ENCODE assay signal across 8 mouse cellular contexts in the genomic region with DNA sequence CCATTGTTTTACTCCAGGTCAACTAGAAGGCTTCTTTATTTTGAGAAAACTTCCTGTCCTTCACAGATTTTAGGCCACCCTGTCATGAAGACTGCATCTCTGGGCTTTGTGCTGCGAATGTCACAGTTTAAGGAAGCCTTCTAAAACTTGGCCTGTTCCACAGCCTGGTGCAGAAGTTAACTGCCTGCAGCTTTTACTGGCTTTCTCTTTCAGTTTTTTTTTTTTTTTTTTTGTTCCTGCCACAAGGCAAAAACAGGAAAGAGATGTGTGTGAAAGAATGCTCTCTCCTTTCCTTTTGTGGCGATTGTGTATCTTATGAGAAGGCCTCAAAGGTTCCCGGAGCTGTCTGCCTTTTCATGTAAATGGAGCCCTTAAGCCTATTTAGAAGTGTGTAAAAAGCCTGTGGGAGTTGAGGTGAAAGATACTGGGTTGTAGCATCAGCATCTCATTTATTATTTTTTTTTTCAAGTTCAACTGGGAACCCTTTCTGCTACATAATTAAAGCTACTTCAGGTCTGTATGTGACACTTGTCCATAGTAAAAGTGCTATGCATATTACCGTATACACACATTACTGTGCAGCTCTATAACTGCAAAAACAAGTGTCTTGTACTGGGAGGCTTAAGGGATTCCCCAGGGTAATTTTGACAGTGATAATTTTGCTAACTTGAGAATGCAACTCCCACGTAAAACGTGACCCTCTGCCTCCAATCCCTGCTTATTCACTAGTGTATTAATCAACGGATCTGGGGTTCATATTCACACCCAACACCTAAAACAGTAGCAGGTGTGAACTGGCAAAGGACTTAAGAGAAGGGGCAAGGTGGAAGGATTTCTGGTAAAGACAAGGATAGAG.
DNase-seq lines count a peak whose midpoint lies in the region; ATAC-seq and TF ChIP-seq lines count a peak whose summit lies in the region.

No protein-coding gene starts in this region.

- no peak overlapping the region for H3K9ac ChIP-seq in heart, embryonic 15.5 days
- no peak overlapping the region for H3K9ac ChIP-seq in lung, postnatal 0 days (replicated peaks; ENCODE audit: low read depth)

- H3K27me3 ChIP-seq in heart, embryonic 15.5 days, result no peaks in the 10 kb centered on the region
- H3K27me3 ChIP-seq in lung, postnatal 0 days (replicated peaks; ENCODE audit: insufficient read depth, low read length), result no peaks in the 10 kb centered on the region

- H3K36me3 ChIP-seq in heart, embryonic 15.5 days, result no peaks in the 10 kb centered on the region
- no peaks in the 10 kb centered on the region for H3K36me3 ChIP-seq in lung, postnatal 0 days (ENCODE audit: insufficient read depth, low read length)

- no peaks in the 10 kb centered on the region for H3K9me3 ChIP-seq in heart, embryonic 15.5 days (replicated peaks)
- H3K9me3 ChIP-seq in lung, postnatal 0 days (ENCODE audit: low read length), result no peaks in the 10 kb centered on the region

- H3K27ac ChIP-seq in heart, embryonic 15.5 days, result peak overlapping the region; percentile 50
- no peak overlapping the region for H3K27ac ChIP-seq in lung, postnatal 0 days (ENCODE audit: low read length)

- 0 out of 2 replicates have a peak, but pooled peaks have one; percentile 43 for ATAC-seq in heart, embryonic 15.5 days (replicated peaks; ENCODE audit: insufficient number of reproducible peaks, insufficient read depth, low FRiP score, low read depth)
- ATAC-seq in lung, postnatal 0 days, result peak; percentile 37; the same call in 1 of the 2 replicates

- peaks cover 9% of the 10 kb centered on the region for H3K4me1 ChIP-seq in heart, embryonic 15.5 days (replicated peaks)
- H3K4me1 ChIP-seq in lung, postnatal 0 days (ENCODE audit: insufficient read depth, low read depth, low read length), result 0 out of 2 replicates have a peak, but pooled peaks cover 3% of the 10 kb centered on the region

- H3K4me2 ChIP-seq in heart, embryonic 15.5 days, result no peak overlapping the region
- no peak overlapping the region for H3K4me2 ChIP-seq in lung, postnatal 0 days (replicated peaks; ENCODE audit: low read depth, low read length)

- H3K4me3 ChIP-seq in heart, embryonic 15.5 days, result no peak overlapping the region
- no peak overlapping the region for H3K4me3 ChIP-seq in lung, postnatal 0 days (ENCODE audit: low read depth, low read length)

- TF ChIP-seq EP300 in lung, postnatal 0 days (IDR thresholded peaks at IDR 0.05), result peak; percentile 46

- intact Hi-C loops in gastrocnemius, postnatal 36 days (cut with DNase I), result no loop called here

- no peak for TF ChIP-seq CTCF in lung, postnatal 0 days (IDR thresholded peaks at IDR 0.05)

- WGBS in heart, embryonic 15.5 days, result 52% methylated on average over 7 of the region's 7 CpGs
- WGBS in lung, postnatal 0 days, result 47% methylated on average over 7 of the region's 7 CpGs

- DNase-seq in kidney, adult 9 months, result peak; percentile 49
- DNase-seq in kidney, adult 11 months, result no peak
- DNase-seq in R1 (ENCODE audit: low read depth, low spot score), result peak; percentile 71
- peak; percentile 51 for DNase-seq in lung, postnatal 0 days (ENCODE audit: low spot score)
- no peak for DNase-seq in right cerebral cortex, postnatal 10 days (ENCODE audit: low spot score in 2 of 2)
- DNase-seq in layer of hippocampus, postnatal 10 days (ENCODE audit: low spot score in 2 of 2), result no peak
- no peak for DNase-seq in gastrocnemius, postnatal 36 days

Comparison
In these comparisons a context has a peak if more than half of its experiments do, and no peak if none do; other contexts are left out.
1. DNase-seq: peak in kidney, adult 9 months (single experiment), R1 (single experiment) and lung, postnatal 0 days (single experiment); none in kidney, adult 11 months (single experiment), right cerebral cortex, postnatal 10 days (0 of 2), layer of hippocampus, postnatal 10 days (0 of 2) and gastrocnemius, postnatal 36 days (0 of 2).